Mouse (Mus musculus) kidney, adult 2 months (tissue): ENCODE data around the gene Ncor2. TPM values are rescaled to one million over a fixed set of nuclear protein-coding genes. Genes with fewer than 3 reads are reported as not detected.

Experiments used
- DNase-seq: peaks from one replicate; pipeline ENCODE4 v3.0.0; 2021
- H3K27ac ChIP-seq: fragments of 200-500 bp; 2 replicates; pipeline ENCODE4 v1.5.1; 2012; ENCODE audit warnings: low read depth, low read length, control low read depth, inconsistent platforms; ENCODE audit not compliant: insufficient read depth
- H3K27me3 ChIP-seq: fragments of 200-500 bp; replicated peaks from 2 replicates; pipeline ENCODE4 v1.6.1; 2012; ENCODE audit warnings: mild to moderate bottlenecking, moderate library complexity, low read length, inconsistent platforms; ENCODE audit not compliant: control insufficient read depth, insufficient read depth
- H3K36me3 ChIP-seq: fragments of 200-500 bp; 2 replicates; pipeline ENCODE4 v1.6.1; 2012; ENCODE audit warnings: mild to moderate bottlenecking, moderate library complexity, low read length, inconsistent platforms; ENCODE audit not compliant: control insufficient read depth, insufficient read depth
- H3K4me1 ChIP-seq: fragments of 200-500 bp; 2 replicates; pipeline ENCODE4 v1.6.1; 2011; ENCODE audit warnings: low read length; ENCODE audit not compliant: control insufficient read depth, insufficient read depth
- H3K4me3 ChIP-seq: fragments of 200-500 bp; 2 replicates; pipeline ENCODE4 v1.5.1; 2011; ENCODE audit warnings: mild to moderate bottlenecking, low read depth, low read length, control low read depth; ENCODE audit not compliant: insufficient read depth
- CTCF ChIP-seq: fragments of 200-500 bp; conservative IDR thresholded peaks from 2 replicates; pipeline ENCODE4 v1.5.1; 2011; ENCODE audit warnings: low read depth, mild to moderate bottlenecking, control low read depth, low read length, moderate library complexity, mixed read lengths; ENCODE audit not compliant: insufficient read depth, insufficient read length
- POLR2A ChIP-seq: fragments of 200-500 bp; IDR thresholded peaks from one replicate; pipeline ENCODE4 v1.6.1; 2011; ENCODE audit warnings: low read depth, low read length, control low read depth
- WGBS: fragments of 180-500 bp; shearing (Covaris S2); methylation state at CpG from one replicate; pipeline ENCODE4 v1.1.7; 2018; 5-methylcytosine and 5-hydroxymethylcytosine counted together
- polyA plus RNA-seq: library from polyadenylated mRNA; depleted of rRNA; stranded (reverse); fragments of >200 nt; gene quantifications from 2 replicates; pipeline ENCODE4 v1.2.3, GENCODE M21; 2012

The Ncor2 gene
- polyA plus RNA-seq, 1 experiment = 38.8 TPM

GRCm38 (mm10) chr5:125069916-125070315 lies 109.1 kb downstream of the Ncor2 start:
- no peak overlapping the region for H3K4me3 ChIP-seq
- H3K36me3 ChIP-seq = no peaks in the 10 kb centered on the region; the same call in 1 of the 2 replicates
- WGBS = 60% methylated on average over 5 of the region's 5 CpGs
- no peaks in the 10 kb centered on the region for H3K27me3 ChIP-seq
- no peak for DNase-seq
- TF ChIP-seq POLR2A = no peak
- TF ChIP-seq CTCF = 0 out of 2 replicates have a peak, but pooled peaks have one; percentile 21
- peaks cover 10% of the 10 kb centered on the region for H3K4me1 ChIP-seq
- peak overlapping the region; percentile 27; the same call in 1 of the 2 replicates for H3K27ac ChIP-seq

GRCm38 (mm10) chr5:125069426-125069825 lies 109.6 kb downstream of the Ncor2 start:
- TF ChIP-seq POLR2A = no peak
- TF ChIP-seq CTCF = no peak
- peak; percentile 30 for DNase-seq
- Histone ChIP-seq H3K27ac (no peak overlapping the region), H3K27me3 (no peaks in the 10 kb centered on the region), H3K36me3 (no peaks in the 10 kb centered on the region; the same call in 1 of the 2 replicates), H3K4me1 (peaks cover 6% of the 10 kb centered on the region; the same call in 1 of the 2 replicates), H3K4me3 (no peak overlapping the region)
- WGBS = 60% methylated on average over 5 of the region's 5 CpGs

DNA sequence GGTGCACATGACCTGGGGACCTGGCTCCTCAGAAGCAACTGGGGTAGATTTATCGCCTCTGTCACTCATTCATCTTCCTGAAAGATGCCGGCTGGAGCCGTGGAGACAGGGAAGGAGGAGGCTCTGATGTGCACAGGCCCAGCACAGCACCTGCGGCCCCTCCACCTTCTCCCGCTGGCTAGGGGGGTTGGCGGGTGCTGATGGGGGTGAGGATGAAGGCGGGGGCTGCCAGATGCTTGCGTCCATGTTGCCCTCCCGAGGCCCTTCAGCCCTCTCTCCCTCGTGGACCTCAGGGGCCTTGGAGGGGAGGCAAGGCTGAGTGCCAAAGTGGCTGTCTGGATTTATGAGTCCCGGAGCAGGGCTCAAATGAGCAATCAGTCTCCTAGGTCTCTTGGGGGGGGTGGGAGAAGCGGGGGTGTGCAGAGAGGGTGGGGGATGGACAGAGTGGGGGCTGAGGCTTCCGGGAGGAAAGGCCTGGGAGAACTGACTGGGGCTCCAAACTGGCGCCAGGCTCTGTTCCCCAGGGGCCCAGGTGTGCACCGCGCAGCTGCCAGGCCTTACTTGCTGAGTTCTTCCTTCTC lies 110.6 kb downstream of the Ncor2 start:
- Histone ChIP-seq H3K4me1 (peaks cover 6% of the 10 kb centered on the region; the same call in 1 of the 2 replicates), H3K27me3 (no peaks in the 10 kb centered on the region), H3K4me3 (no peak overlapping the region), H3K27ac (0 out of 2 replicates have a peak overlapping the region, but pooled peaks have one; percentile 13), H3K36me3 (no peaks in the 10 kb centered on the region; the same call in 1 of the 2 replicates)
- TF ChIP-seq POLR2A (no peak), CTCF (no peak)
- peak; percentile 43 for DNase-seq
- 57% methylated on average over 16 of the region's 16 CpGs for WGBS

- Histone ChIP-seq H3K27ac (no peak overlapping the region), H3K4me1 (peaks cover 6% of the 10 kb centered on the region; the same call in 1 of the 2 replicates)
- WGBS = 66% methylated on average over 14 of the region's 14 CpGs
Measured at GRCm38 (mm10) chr5:125067673-125068072, 111.3 kb downstream of the Ncor2 start.

GRCm38 (mm10) chr5:125066479-125067471 lies 112.2 kb downstream of the Ncor2 start:
- H3K36me3 ChIP-seq = no peaks in the 10 kb centered on the region; the same call in 1 of the 2 replicates
- no peak overlapping the region for H3K27ac ChIP-seq
- WGBS = 90% methylated on average over 13 of the region's 13 CpGs
- no peaks in the 10 kb centered on the region for H3K27me3 ChIP-seq
- DNase-seq = peak; percentile 85
- H3K4me3 ChIP-seq = no peak overlapping the region
- peaks cover 9% of the 10 kb centered on the region; the same call in 1 of the 2 replicates for H3K4me1 ChIP-seq
- TF ChIP-seq CTCF (peak; percentile 92), POLR2A (no peak)

More at GRCm38 (mm10) chr5:125067673-125068072, 111.3 kb downstream of the Ncor2 start:
- H3K36me3 ChIP-seq = no peaks in the 10 kb centered on the region; the same call in 1 of the 2 replicates
- TF ChIP-seq CTCF (no peak), POLR2A (no peak)
- no peak overlapping the region for H3K4me3 ChIP-seq
- DNase-seq = peak; percentile 43
- H3K27me3 ChIP-seq = no peaks in the 10 kb centered on the region

GRCm38 (mm10) chr5:125063015-125063414 lies 116.0 kb downstream of the Ncor2 start:
- H3K27me3 ChIP-seq = no peaks in the 10 kb centered on the region
- H3K4me1 ChIP-seq = peaks cover 19% of the 10 kb centered on the region
- WGBS = 61% methylated on average over 17 of the region's 17 CpGs
- TF ChIP-seq POLR2A = no peak
- H3K36me3 ChIP-seq = no peaks in the 10 kb centered on the region; the same call in 1 of the 2 replicates
- no peak overlapping the region for H3K4me3 ChIP-seq
- H3K27ac ChIP-seq = no peak overlapping the region
- DNase-seq = no peak
